Mouse (Mus musculus): ENCODE measurements at regions not wholly inside any gene's neighbourhood (a gene's known extent, or its start where the extent isn't known, plus 50 kb on each side); places are given as distances from the start of the nearest gene placed in this dataset.

DNA sequence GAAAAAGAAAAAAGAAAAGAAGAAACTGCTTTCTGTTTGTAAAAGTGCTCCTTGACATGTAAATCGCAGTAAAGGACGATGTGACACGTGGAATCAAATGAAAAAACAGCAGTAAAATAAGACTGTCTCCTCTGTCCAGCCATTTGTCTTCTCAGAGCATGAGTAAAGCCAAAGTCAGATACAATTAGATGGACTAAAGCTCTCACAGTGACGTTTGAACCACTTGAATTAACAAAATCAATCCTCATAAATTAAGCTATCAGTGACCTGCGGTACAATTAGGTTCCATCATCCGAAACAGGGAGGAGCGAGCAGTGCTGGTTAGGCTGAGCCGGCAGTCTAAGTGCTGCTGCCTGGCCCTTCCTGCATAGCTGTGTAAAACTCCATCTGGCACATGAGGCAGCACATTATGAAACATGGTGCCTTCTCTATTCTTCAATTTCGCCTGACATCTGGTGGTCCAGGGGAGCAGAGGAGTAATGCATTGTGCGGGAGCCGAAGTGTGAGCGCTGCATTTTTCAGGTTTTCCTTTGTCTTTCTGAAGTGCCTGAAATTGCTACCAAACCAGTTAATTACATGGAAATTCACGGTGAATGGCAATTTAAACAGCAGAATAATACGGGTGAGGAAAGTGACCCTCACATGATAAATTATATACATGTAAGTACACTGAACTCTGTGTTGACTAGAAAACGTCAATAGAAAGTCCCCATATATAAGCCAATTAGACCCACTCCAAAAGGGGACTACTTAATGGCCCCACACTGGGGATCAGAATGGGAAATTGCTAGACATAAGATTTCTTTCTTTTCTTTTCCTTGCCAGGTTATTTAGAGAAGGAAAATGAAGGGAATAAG is 118.1 kb downstream of the Mmrn1 start:
- no peak for DNase-seq (ENCODE audit: low read depth, low spot score)

DNA sequence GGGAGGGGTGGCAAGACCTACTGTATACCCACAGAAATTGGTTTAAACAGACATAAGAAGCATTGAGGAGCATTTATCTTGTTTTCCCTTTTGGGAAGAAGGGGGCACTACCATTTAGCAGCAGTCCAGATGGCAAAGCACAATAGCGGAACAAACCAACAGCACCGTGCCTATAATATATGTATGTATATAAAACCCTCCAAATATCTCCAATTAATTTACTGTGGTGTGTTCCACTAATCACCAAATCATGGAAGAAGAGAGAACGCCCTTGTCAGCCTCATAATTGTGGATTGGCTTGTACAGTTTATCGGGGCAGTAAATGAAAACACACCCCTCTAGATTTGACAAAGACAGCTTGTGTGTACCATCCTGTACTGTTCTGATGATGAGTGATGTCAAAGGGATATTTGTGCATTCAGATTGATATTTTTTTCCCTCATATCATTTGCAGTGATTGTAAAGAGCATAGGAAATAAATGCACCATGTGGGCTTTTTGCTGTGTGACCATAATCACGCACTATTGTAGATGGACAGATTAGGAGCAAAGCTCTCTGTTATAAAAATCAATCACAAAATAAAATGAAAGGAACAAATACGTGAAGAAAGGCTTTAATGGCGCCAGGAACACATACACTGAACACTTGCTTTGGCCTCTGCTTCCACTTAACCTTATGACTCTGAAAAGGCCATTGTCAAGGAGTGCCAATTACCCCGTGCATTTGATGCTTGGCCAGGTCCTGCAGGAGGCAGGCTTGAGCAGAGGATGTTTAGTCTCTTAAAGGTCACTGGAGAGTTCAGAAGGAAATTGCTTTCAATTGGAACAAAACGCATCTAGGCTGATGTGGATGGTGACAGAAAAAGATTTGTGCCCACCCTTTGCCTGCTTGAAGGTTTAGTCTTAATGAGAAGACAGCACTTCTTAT is 119.0 kb downstream of the Mmrn1 start:
- peak; percentile 48 for DNase-seq (ENCODE audit: low read depth, low spot score)

DNA sequence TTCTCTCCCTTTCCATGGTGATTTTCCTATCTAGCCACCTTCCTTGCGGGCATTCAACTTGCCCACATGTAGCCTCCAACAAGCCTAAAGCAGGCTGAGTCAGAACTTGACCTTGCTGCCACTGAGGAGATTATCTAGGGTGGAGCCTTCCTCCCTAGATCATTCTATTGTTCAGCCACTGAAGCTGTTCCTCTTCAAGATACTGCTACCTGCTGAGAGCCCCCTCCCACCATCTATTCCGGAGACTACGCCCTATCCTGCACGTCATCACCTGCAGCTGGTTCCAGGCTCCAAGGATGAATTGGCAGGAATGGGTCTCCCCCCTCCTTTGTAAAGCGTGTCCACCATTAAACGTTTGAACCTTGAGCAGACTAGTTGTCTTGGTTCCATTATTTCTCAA is 122.9 kb downstream of the Mmrn1 start:
- peak; percentile 93 for DNase-seq (ENCODE audit: low read depth, low spot score)

DNA sequence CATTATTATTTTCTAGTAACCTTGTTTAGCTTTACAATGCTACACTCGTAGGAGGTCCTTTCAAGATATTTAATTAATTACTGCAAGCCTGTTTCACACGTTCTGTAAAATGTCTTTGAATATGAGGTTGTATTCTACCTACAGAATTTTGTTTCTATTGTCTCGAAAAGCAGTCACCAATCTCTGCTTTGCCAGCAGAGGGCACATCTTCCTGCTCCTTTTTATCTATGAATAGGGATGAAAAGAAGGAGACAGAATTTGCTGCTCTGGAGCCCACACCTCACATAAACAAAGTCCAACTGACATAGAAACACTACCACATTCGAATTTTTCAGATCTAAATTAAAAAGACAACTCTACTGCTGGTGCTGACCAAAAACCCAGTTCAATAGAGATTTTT is 117.0 kb upstream of the Ccser1 start:
- peak; percentile 29 for DNase-seq (ENCODE audit: low read depth, low spot score)

DNA sequence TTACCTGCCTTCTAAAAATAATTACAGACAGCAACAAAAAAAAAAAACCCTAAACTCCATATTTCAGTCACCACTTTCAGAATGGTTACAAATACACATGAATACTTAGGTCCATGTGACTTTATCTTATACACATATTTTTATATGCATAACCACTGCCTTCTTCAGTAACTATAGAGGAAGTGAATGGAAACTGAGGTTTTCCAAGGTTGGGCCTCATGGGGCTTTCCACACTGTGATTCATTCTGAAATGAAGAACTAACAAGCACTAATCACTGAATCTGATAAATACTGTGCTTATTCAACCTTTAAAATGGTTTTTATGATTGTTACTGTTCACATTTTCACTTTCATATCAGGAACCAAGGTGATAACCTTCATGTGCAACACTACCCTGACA is 114.4 kb upstream of the Ccser1 start:
- DNase-seq (ENCODE audit: low read depth, low spot score) = no peak

DNA sequence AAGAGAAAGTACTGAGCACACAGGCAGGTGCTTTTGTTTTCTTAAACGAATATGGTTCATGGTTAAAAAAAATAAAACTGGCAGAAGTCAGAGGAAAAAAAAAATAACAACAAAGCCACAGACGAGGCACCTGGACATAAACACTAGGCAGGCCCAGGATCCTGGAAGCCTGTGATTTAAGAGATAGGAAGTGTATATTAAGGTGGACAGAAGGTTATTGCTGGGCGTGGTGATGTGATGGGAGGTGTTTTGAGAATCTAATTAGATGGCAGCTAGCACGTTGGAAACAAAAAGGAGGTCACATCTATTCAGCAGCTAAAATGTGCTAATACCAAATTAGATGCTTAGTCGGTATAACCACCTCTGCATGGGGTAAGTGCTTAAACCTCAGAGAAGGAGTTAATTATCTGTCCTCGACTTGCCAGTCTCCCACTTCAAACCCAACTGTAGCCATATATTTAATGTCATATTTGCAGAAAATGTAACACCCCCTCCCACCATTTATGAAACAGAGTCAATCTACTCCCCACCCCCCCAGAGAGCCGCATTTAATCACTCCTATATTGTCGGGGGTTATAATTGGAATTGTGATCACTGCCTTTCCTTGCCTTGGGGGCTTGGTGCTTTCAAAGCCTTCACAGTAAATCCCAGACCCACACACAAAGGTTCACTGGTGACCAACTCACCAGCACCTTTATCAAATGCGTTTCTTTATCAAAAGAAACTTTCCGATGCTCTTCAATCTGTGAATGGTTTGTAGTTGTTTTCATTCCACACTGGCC is 113.4 kb upstream of the Ccser1 start:
- no peak for DNase-seq (ENCODE audit: low read depth, low spot score)

DNA sequence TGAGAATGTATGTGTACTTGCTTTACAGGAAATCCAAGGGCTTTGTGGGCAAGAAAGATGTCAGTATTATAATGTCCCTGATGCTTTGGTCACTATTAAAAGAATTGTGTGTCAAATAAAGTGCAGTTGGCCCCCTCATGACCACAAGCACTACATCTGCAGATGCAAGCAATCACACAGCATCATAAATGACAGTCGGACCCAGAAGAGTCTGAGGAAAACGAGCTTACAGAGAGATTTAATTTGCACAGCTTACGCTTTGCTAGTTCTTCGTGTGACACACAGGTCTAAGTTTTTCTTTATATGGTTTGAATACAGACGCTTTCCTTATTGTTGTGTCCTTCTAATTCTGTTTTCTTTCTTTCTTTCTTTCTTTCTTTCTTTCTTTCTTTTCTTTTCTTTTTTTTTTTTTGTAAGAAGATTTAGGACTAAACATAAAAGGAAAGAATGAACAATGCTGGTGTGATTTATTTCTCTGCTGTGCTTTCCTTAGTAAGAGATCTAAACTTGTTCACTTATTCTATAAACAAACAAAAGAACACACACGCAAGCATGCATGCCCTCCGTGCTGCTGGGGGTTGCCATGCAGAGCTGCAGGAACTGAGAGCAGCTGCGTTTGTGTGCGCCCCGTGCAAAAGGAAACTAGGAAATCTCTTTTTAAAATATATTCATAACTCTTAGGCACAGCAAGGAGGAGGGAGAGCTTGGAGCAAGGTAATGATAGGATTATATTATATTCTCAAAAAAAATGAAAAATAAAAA is 112.6 kb upstream of the Ccser1 start:
- DNase-seq (ENCODE audit: low read depth, low spot score) = no peak

DNA sequence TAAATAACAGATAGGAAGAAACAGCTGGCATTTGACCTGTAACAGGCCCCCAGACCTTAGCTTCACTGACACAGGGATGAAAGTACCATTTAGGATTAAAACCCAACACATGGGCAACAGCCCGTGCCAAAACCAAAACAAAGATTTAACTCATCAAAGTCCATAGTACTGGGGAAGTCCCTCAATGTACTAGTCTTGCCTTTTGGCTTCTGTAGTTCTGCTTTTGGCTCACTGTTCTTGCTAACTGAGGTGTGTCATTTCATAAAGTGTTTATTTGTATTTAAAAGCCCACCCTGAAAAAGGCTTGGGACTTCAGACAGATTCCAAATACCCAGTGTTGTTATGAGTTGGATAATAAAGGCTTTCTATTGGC is 112.0 kb upstream of the Ccser1 start:
- no peak for DNase-seq (ENCODE audit: low read depth, low spot score)

DNA sequence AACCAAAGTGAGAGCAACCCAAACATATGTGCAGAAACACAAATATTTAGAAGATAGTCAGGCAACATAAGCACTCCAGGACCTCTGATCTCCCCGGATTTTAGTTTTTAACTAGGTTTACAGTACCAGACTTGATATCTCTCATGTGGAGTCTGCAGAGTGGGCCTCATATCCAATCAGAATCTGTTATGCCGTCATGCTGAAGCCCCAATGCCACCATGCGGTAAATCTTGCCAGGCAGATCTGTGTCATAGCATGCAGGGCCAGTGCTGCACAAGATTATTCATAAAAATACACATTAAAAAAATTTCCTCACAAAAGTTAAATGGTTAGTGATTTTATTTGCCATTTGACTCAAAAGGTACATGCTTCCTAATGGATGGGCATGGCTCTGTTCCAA is 106.9 kb upstream of the Ccser1 start:
- DNase-seq (ENCODE audit: low read depth, low spot score) = no peak

DNA sequence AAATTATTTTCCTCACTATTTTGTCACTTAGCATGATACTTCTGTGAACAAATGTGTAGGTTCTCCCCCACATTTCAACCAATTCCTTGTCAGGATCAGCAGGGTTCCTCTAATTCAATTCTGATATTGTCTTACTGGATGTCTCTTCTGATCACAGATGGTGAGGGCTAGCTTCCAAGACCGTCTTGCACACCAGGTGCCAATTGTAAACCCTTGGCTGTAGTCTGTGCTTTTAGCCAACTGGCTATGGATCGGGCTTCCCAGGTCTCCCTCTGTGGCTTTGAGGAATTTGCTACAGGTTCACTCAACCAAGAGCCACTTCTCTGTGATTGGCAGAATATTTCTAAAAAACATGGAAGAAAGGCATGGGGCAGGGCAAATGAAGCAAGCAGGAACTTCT is 106.3 kb upstream of the Ccser1 start:
- DNase-seq (ENCODE audit: low read depth, low spot score) = no peak

DNA sequence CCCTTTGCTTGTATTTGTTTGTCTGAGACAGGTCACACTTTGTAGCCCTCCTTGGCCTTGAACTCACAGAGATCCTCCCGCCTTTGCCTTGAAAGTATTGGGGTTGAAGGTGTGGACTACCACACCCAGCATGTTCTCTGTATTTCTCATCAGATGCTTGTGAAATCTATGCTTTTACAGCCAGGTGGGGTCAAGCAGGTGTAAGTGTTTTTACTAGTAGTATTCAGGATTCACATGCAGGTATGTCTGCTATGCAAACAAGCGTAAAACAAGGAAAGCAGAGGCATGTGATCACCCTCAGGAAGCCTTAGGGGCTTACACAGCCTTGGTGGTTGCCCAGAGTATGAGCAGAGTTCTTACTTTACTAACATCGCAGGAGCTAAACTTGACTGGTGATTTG is 105.4 kb upstream of the Ccser1 start:
- peak; percentile 45 for DNase-seq (ENCODE audit: low read depth, low spot score)

DNA sequence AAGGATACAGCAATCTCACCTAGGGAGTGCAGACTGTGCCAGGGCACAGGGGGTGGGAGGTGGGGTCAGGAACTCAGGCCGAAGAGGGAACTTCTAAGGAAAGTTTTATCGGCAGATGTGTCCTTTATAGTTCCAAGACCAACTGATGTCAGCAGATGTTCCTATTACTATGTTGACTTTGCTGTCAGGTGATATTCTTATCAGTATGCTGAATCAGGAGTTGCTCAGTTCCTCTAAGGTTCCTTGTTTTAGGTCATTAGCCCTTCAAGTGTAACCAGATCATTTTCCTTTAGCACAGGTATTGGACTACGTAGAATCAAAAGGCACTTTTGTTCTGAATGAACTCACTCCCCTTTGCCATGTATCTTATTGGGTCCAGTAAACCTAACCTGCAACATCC is 101.6 kb upstream of the Ccser1 start:
- no peak for DNase-seq (ENCODE audit: low read depth, low spot score)

DNA sequence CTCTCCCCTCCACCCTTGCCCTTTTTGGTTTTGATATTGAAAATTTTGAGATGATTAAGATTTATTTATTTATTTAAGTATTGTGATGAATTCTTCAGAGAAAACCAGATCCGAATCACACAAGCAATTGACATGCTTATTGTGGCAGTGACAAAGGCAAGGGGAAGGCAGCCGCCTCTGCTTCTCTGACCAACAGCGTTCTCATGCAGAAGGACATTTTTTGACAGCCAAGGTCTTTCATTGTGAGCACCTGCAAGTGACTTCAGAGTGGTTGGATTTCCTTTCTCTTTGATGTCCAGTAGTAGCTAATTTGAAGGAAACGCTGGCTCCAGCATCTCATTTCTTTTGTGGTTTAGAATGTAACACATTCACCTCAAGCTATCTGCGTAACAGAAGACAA is 99.5 kb upstream of the Ccser1 start:
- DNase-seq (ENCODE audit: low read depth, low spot score) = peak; percentile 57

DNA sequence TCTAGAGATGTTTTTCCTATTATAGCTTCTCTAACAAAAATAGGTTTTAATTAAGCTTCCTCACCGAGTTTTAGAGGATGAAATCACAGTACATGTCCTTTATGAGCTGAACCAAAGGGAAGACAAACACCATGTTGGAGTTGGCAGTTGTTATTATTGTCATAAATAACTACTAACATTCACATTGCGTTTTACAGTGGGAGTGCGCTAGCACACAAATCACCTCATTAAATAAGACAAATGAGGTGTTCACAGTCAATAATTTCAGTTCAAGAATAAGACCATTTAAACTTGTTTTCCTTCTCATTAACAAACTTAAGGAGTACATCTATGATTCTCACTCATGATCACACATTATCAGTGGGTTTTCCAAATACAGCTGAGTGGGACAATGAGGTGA is 96.8 kb upstream of the Ccser1 start:
- no peak for DNase-seq (ENCODE audit: low read depth, low spot score)

DNA sequence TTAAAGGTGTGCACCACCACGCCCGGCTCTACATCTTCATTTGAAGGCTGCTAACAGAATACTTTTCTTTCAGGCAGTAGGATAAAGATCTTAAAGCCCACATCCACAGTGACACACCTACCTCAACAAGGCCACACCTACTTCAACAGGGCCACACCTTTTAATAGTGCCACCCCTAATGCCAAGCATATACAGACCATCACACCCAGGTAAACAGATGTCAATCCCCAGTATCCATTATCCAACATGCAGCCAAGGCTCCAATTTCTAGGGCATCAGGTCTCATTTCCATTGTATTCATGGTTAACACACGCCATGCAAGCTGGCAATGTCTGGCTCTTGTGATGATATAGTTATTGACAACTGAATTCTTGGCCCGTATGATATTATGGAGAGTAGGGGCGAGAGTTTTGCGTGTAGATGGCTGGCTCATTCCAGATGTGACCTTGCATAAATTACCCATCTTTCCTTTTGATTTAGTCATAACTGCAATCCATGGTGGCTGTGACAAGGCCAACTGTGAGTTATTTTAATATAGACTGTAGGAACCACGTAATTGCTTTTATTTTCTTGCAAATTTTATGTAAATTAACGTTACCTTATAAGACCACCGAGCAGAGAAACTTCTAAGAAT is 80.7 kb upstream of the Ccser1 start:
- no peak for DNase-seq (ENCODE audit: low read depth, low spot score)

DNA sequence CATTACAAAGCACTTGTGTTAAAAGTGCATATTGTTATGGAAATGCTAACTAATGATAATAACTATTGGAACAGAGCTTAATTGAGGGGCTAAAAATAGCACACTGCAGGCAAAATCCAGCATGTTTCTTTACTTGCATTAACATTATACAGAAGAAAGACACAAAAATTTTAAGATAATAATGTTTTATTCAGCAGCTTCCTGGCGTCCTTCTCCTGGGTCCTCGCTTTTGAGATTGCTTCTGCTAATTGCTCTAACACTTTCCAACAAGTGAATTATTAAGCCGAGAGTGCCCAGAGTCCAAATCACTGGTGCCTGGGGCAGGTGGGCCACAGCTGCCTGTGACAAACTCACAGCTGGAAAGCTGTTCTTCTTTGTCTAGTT is 80.2 kb upstream of the Ccser1 start:
- DNase-seq (ENCODE audit: low read depth, low spot score) = no peak

DNA sequence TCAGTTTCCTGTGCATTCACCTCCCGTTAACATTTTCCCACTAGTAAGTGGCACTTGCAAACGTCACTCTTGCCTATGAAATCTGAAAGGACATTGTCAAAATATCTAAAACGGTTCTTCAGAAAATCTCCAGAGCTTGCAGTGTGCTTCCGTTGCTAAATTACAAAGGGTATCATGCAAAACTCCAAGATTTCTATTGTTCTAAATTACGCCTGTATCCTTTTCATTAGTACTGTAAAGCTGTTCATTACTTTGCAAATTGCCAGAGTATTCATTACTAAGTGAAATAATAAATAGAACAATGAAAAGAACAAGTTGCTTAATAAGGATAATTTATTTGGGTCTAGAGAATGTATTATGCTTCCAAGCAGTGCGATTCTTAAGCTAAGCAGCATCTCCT is 78.2 kb upstream of the Ccser1 start:
- DNase-seq (ENCODE audit: low read depth, low spot score) = no peak

DNA sequence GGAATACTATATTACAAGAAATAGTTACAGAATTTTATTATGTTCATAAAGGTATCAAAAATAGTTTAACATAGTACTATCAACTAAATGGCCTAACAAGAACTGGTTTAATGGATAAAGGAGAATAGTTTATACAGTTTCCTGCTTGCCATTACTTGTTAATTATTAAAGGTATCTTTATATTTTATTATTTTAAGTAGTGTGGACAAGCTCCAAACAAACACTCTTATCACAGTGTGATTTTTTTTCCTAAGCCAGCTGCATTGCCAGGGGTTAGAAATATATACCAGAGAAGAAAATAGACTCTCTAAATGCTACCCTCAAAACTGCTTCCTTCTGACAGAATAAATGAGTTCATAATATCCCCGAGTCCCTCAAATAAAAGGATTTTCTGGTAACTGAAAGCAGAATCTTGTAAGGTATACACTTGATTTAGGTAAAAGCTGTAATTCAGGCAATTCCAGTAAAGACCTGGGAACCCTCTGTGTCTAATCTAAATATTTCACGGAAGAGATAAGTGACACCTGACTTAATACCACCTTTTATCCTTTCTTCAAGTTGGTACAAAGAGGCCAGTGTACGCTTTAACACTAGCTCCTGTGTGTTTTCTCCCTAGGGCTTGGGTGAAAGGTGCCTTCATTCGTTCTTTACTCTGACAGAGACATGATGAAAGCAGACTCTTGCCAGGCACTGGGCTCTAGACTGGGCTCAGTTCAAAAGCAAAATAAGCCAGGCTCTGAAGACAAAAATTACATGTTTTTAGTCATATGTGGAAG is 76.5 kb upstream of the Ccser1 start:
- DNase-seq (ENCODE audit: low read depth, low spot score) = no peak

DNA sequence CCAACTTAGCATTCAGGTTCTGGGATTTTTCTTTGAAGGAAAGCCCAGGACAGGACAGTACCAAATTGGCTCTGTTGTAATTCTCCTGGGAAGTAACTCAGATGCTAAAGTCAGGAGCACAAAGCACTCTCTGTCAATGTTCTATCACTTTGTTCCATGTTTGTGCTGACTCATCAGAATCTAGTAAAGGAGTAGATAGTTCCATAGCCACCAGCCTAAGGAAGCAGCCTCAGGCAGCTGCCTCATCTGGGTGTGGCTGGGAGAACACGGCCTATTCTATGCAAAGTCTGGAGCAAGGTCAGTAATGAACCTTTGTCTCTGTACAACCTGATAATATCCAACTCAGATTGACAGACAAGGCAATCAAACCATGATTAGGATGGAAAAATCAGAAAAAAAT is 64.9 kb upstream of the Ccser1 start:
- peak; percentile 63 for DNase-seq (ENCODE audit: low read depth, low spot score)

DNA sequence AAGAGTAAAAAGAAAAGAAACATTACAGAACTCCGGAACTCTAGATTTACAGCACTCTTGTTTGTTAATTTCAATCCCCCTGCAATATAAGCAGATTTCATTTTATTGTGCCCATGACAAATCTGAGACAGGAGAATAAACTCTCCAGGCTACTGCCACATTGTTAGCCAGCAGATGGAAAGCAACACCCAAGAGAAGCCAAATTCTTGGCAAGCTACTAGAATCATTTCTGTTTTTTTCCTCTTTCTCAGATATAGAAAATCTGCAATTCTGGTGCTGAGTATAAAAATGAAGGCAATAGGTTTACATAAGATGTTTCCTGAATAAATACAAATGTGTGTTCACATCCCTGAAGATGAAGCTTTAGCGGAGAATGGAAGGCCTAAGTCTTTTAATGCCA is 60.5 kb upstream of the Ccser1 start:
- no peak for DNase-seq (ENCODE audit: low read depth, low spot score)

Measured in ZHBTc4 (cell line).